Mouse (Mus musculus): ENCODE data around the gene 1110051M20Rik. TPM values are rescaled to one million over a fixed set of nuclear protein-coding genes. Genes with fewer than 3 reads are reported as not detected.

Gene 1110051M20Rik
- polyA plus RNA-seq, 1 experiment from 2014 or later, result 69.4 TPM

DNA sequence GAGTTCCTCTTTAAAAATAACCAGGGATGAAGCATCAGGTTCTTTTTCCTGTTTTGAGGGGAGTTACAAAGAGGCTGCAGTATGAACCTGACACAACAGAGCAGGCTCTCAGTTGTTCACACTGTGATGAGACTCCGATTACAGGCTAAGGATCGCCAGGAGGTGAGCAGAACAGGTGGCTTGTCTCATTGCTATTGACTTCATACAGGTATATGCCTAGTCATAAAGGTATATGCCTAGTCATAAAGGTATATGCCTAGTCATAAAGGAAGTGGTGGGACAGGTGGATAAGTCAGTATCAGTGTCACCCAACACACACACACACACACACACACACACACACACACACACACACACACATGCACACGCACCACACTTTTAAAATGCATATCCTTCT, 115.8 kb downstream of the 1110051M20Rik start:
- 91% methylated on average over 3 of the region's 3 CpGs for WGBS
- no peak for ATAC-seq (ENCODE audit: low read depth)
- H3K27ac ChIP-seq (ENCODE audit: low read length), result no peak overlapping the region
- H3K4me3 ChIP-seq (ENCODE audit: low read length), result no peak overlapping the region
- no peak overlapping the region for H3K4me2 ChIP-seq (ENCODE audit: low read depth, low read length)
- no peaks in the 10 kb centered on the region for H3K9me3 ChIP-seq (ENCODE audit: control insufficient read depth, low read length)
- H3K4me1 ChIP-seq (replicated peaks; ENCODE audit: control insufficient read depth, insufficient read depth, low read length), result peaks cover 36% of the 10 kb centered on the region
- H3K9ac ChIP-seq (ENCODE audit: low read length), result no peak overlapping the region
- H3K27me3 ChIP-seq (ENCODE audit: control insufficient read depth, insufficient read depth, low read depth, low read length), result no peaks in the 10 kb centered on the region
- no peaks in the 10 kb centered on the region for H3K36me3 ChIP-seq (ENCODE audit: control insufficient read depth, insufficient read depth, low read length)

DNA sequence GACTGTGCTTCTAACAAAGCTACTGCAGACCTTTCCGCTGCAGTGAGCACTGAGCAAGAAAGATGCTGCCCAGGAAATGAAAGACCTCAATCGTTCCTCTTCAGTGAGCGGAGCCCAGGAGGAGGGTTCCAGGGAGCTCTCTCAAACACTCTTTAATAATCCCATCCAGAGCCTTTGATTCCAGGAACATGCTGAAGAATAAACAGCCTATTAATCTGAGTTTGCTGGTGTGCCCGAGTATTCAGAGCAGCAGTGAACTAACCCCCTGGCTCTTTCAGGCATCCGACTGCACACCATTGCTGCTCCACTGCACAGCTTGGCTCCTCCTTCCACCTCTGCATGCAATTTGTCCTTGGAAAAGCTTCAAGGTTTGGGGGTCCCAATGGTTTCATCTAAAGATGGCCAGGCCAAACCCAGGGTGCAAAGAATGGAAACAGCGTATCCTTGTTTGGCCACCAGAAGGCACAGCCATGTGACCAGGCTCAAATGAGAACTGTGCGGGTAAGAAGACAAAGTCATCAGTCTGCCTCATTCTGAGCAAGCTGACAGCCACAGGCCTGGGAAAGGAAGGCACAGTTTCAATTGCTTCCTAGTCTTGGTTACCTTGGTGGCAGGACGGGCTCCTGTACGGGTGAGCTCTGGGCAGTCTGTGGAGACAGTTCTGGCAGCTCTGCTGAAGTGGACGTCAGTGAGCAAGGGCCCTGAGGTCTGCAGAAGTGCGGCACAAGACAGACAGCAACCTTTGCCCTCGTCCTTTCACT, 116.4 kb downstream of the 1110051M20Rik start:
- Histone ChIP-seq H3K36me3 (ENCODE audit: control insufficient read depth, insufficient read depth, low read length) (no peaks in the 10 kb centered on the region), H3K9me3 (ENCODE audit: control insufficient read depth, low read length) (no peaks in the 10 kb centered on the region), H3K4me3 (ENCODE audit: low read length) (no peak overlapping the region), H3K27ac (ENCODE audit: low read length) (peak overlapping the region; percentile 25; the same call in 1 of the 2 replicates), H3K27me3 (ENCODE audit: control insufficient read depth, insufficient read depth, low read depth, low read length) (no peaks in the 10 kb centered on the region), H3K4me1 (replicated peaks; ENCODE audit: control insufficient read depth, insufficient read depth, low read length) (peaks cover 37% of the 10 kb centered on the region), H3K9ac (ENCODE audit: low read length) (no peak overlapping the region), H3K4me2 (ENCODE audit: low read depth, low read length) (no peak overlapping the region)
- ATAC-seq (ENCODE audit: low read depth), result no peak
- 64% methylated on average over 12 of the region's 12 CpGs for WGBS

DNA sequence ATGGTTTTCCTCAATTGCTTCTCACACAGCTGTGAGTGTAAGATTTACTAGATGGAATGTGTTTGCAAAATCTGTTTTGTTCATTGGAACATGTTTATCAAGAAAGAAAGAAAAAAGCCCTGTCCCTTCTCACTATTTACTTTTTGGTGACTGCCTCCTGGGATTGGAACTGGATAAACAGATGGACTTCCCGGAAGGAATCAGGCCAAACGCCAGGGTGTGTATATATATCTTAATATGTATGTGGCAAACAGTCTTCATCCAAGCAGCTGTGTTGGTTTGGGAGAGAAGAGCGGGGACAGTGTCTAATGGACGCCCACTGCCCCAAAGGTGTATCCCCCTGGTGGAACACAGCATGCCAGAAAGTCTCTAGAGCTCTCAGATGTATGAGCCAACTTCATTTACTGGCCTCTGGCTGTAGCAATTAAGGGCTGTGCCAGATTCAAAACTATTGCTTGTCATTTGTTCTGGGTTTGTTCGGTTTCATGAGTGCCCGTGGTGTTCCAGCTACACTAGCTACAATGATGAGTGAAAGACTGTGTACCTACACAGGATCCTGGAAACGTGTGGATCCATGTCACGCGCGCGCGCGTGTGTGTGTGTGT, 117.7 kb downstream of the 1110051M20Rik start:
- peak overlapping the region; percentile 62 for H3K27ac ChIP-seq (ENCODE audit: low read length)
- H3K27me3 ChIP-seq (ENCODE audit: control insufficient read depth, insufficient read depth, low read depth, low read length), result no peaks in the 10 kb centered on the region
- peaks cover 46% of the 10 kb centered on the region for H3K4me1 ChIP-seq (replicated peaks; ENCODE audit: control insufficient read depth, insufficient read depth, low read length)
- no peaks in the 10 kb centered on the region for H3K9me3 ChIP-seq (ENCODE audit: control insufficient read depth, low read length)
- ATAC-seq (ENCODE audit: low read depth), result peak; percentile 51
- H3K9ac ChIP-seq (ENCODE audit: low read length), result no peak overlapping the region
- 70% methylated on average over 13 of the region's 13 CpGs for WGBS
- H3K36me3 ChIP-seq (ENCODE audit: control insufficient read depth, insufficient read depth, low read length), result no peaks in the 10 kb centered on the region
- no peak overlapping the region for H3K4me3 ChIP-seq (ENCODE audit: low read length)
- H3K4me2 ChIP-seq (ENCODE audit: low read depth, low read length), result no peak overlapping the region

DNA sequence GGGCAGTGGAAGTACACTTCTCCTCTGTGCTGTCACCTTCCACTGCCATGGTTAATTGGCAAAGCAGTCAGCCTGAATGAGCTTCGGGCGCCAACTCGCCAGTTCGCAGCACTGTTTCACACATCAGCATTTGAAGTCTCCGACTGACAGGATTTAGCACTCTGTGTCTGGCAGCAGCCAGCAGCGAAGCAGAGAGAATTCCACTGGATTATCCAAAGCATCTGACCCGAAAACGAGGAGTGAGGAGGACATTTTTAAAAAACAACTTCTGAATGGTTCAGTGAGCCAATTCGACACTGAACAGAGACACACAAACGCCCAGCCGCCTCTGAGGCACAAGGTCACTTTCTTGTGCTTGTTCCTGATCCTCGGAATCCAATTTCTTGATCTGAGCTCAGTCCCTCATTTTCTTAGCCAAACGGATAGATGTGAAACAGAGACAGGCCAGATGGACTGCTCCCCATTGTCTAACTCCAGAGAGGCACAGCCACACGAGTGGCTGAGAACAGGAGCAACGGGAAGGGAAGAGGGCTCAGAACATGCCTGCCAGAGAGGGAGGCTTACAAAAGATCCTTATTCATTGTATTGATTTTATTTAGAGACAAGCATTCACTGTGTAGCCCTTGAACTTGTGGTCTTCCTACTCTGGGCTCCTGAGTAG, 119.6 kb downstream of the 1110051M20Rik start:
- peak; percentile 79 for ATAC-seq (ENCODE audit: low read depth)
- H3K4me1 ChIP-seq (replicated peaks; ENCODE audit: control insufficient read depth, insufficient read depth, low read length), result peaks cover 37% of the 10 kb centered on the region
- H3K9ac ChIP-seq (ENCODE audit: low read length), result no peak overlapping the region
- H3K27ac ChIP-seq (ENCODE audit: low read length), result peak overlapping the region; percentile 80
- H3K4me3 ChIP-seq (ENCODE audit: low read length), result no peak overlapping the region
- 50% methylated on average over 15 of the region's 15 CpGs for WGBS
- no peaks in the 10 kb centered on the region for H3K36me3 ChIP-seq (ENCODE audit: control insufficient read depth, insufficient read depth, low read length)
- no peak overlapping the region for H3K4me2 ChIP-seq (ENCODE audit: low read depth, low read length)
- no peaks in the 10 kb centered on the region for H3K9me3 ChIP-seq (ENCODE audit: control insufficient read depth, low read length)
- no peaks in the 10 kb centered on the region for H3K27me3 ChIP-seq (ENCODE audit: control insufficient read depth, insufficient read depth, low read depth, low read length)

DNA sequence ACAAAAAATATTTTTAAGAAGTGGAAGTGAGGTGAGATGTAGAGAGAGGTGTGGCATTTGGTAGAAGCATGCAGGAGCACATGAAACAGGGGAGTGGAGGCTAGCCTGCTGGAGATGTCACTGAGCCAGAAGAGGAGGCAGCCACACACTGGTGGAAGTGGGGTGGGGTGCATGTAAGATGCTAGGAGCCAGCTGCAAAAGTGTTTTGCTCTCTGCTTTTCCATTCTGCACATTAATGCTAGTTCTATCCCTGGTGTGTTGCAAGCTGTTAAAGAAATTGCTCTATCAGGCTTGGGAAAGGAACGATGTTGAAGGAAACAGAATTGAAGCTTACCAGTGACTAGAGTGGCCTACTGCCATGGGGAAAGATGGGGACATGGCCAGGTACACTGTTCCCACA, 120.2 kb downstream of the 1110051M20Rik start:
- no peak overlapping the region for H3K4me2 ChIP-seq (ENCODE audit: low read depth, low read length)
- no peak overlapping the region for H3K4me3 ChIP-seq (ENCODE audit: low read length)
- no peaks in the 10 kb centered on the region for H3K27me3 ChIP-seq (ENCODE audit: control insufficient read depth, insufficient read depth, low read depth, low read length)
- no peaks in the 10 kb centered on the region for H3K9me3 ChIP-seq (ENCODE audit: control insufficient read depth, low read length)
- H3K9ac ChIP-seq (ENCODE audit: low read length), result no peak overlapping the region
- 62% methylated on average over 1 of the region's 1 CpGs for WGBS
- ATAC-seq (ENCODE audit: low read depth), result peak; percentile 48
- no peaks in the 10 kb centered on the region for H3K36me3 ChIP-seq (ENCODE audit: control insufficient read depth, insufficient read depth, low read length)
- H3K27ac ChIP-seq (ENCODE audit: low read length), result peak overlapping the region; percentile 65
- peaks cover 38% of the 10 kb centered on the region for H3K4me1 ChIP-seq (replicated peaks; ENCODE audit: control insufficient read depth, insufficient read depth, low read length)

DNA sequence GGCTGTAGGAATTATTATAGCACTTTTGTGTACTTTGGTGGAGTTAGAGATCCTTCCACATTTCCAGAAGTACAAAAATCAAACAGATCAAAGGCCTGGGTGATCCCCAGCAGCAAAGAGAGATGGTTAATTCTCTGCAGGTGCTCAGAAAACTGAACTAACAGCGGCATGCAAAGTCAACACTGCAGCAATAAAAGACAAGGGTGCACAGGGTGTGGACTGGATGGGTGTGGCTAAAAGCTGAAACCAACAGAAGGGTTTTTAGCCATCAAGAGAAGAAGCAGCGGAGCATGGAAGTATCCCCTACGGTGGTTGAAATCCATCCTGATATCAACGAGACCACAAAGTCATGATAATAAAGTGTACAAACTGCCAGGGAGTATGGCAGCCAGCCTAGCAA, 122.0 kb downstream of the 1110051M20Rik start:
- peak overlapping the region; percentile 12; the same call in 1 of the 2 replicates for H3K27ac ChIP-seq (ENCODE audit: low read length)
- 62% methylated on average over 4 of the region's 4 CpGs for WGBS
- H3K9ac ChIP-seq (ENCODE audit: low read length), result no peak overlapping the region
- H3K4me3 ChIP-seq (ENCODE audit: low read length), result no peak overlapping the region
- ATAC-seq (ENCODE audit: low read depth), result no peak
- no peaks in the 10 kb centered on the region for H3K36me3 ChIP-seq (ENCODE audit: control insufficient read depth, insufficient read depth, low read length)
- H3K4me1 ChIP-seq (replicated peaks; ENCODE audit: control insufficient read depth, insufficient read depth, low read length), result peaks cover 37% of the 10 kb centered on the region
- no peaks in the 10 kb centered on the region for H3K9me3 ChIP-seq (ENCODE audit: control insufficient read depth, low read length)
- H3K27me3 ChIP-seq (ENCODE audit: control insufficient read depth, insufficient read depth, low read depth, low read length), result no peaks in the 10 kb centered on the region
- no peak overlapping the region for H3K4me2 ChIP-seq (ENCODE audit: low read depth, low read length)

DNA sequence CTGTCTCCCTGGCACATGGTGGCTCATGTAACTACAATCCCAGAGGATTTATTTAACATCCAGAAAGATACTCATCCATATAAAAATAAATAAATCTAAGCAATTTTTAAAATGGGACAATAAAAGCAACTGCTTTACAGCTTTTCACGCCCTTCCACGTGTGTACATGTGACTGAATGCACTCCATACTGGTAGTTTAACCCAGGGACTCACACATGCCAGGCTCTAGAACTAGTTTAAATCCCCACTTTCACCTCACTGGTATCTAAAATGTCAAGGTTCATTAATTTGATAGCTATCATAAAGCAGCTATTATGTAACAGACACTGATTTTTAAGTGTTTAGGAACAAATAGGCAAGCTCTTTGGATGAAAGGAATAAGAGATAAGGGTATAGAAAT, 122.6 kb downstream of the 1110051M20Rik start:
- ATAC-seq (ENCODE audit: low read depth), result no peak
- Histone ChIP-seq H3K36me3 (ENCODE audit: control insufficient read depth, insufficient read depth, low read length) (no peaks in the 10 kb centered on the region), H3K4me1 (replicated peaks; ENCODE audit: control insufficient read depth, insufficient read depth, low read length) (peaks cover 32% of the 10 kb centered on the region), H3K4me2 (ENCODE audit: low read depth, low read length) (no peak overlapping the region), H3K27me3 (ENCODE audit: control insufficient read depth, insufficient read depth, low read depth, low read length) (no peaks in the 10 kb centered on the region), H3K27ac (ENCODE audit: low read length) (no peak overlapping the region), H3K4me3 (ENCODE audit: low read length) (no peak overlapping the region), H3K9ac (ENCODE audit: low read length) (no peak overlapping the region), H3K9me3 (ENCODE audit: control insufficient read depth, low read length) (no peaks in the 10 kb centered on the region)
- 85% methylated on average over 2 of the region's 2 CpGs for WGBS

DNA sequence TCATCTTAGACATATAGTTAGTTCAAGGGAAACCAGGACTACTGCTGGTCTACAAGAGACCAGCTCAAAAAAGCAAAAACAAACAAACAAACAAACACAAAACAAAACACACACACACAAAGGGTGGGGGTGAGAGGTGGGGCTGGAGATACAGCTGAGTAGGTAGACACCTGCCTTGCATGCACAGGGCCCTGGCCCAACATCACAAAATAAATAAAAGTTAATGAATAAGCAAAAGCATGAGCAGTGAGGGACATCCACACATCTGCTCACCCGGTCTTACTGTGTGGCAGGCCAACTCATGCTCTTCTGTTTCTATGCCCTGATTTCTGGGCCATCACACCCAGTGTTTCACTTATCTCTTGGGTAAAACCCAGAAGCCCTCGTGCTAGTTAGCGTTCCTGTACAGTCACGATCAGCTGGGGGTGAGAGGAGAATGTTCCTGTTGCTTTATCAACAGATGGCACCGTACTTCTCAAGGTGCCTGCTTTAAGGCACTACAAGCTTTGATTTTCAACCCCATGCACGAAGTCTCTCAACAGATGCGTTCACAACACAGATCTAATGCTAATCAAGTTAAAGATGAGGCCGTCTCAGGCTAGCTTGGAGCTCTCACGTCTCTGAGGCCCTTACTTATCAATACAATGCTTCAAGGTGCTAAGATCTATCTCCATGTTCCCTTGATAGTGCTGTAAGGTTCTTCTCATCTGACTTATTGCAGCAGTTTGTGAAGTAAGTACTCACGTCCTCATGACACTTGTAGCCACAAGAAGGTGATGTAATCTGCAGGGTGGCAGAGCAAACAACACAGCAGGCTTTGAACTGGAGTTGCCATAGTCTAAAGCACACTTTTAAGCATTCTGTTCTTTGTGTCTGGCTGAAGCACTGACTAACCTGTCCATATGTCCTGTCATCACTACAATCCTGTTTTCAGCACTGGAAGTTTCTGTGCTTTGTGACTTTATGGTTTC, 123.7 kb downstream of the 1110051M20Rik start:
- Histone ChIP-seq H3K4me2 (ENCODE audit: low read depth, low read length) (no peak overlapping the region), H3K9me3 (ENCODE audit: control insufficient read depth, low read length) (no peaks in the 10 kb centered on the region), H3K4me1 (replicated peaks; ENCODE audit: control insufficient read depth, insufficient read depth, low read length) (peaks cover 24% of the 10 kb centered on the region), H3K36me3 (ENCODE audit: control insufficient read depth, insufficient read depth, low read length) (no peaks in the 10 kb centered on the region), H3K4me3 (ENCODE audit: low read length) (no peak overlapping the region), H3K27me3 (ENCODE audit: control insufficient read depth, insufficient read depth, low read depth, low read length) (no peaks in the 10 kb centered on the region), H3K27ac (ENCODE audit: low read length) (no peak overlapping the region), H3K9ac (ENCODE audit: low read length) (no peak overlapping the region)
- no peak for ATAC-seq (ENCODE audit: low read depth)
- 67% methylated on average over 10 of the region's 10 CpGs for WGBS
